Mouse (Mus musculus): ENCODE measurements around the gene Antxrl.
A peak's percentile ranks its signal among the peaks of the same experiment; 100 is the strongest.

Antxrl gene

GRCm38 (mm10) chr14:34104892-34105291 is 52.4 kb downstream of the Antxrl start:
- DNase-seq = peak; percentile 54

GRCm38 (mm10) chr14:34106389-34107062 is 54.0 kb downstream of the Antxrl start:
- DNase-seq = peak; percentile 39

GRCm38 (mm10) chr14:34107594-34107993 is 55.1 kb downstream of the Antxrl start:
- DNase-seq = no peak

GRCm38 (mm10) chr14:34114311-34114710 is 61.8 kb downstream of the Antxrl start:
- no peak for DNase-seq

GRCm38 (mm10) chr14:34119046-34119723 is 66.7 kb downstream of the Antxrl start:
- DNase-seq = no peak

- no peak for DNase-seq
Observed at GRCm38 (mm10) chr14:34120016-34120910, 67.8 kb downstream of the Antxrl start.

GRCm38 (mm10) chr14:34120923-34121351 is 68.4 kb downstream of the Antxrl start:
- DNase-seq = no peak

GRCm38 (mm10) chr14:34121691-34122090 is 69.2 kb downstream of the Antxrl start:
- DNase-seq = no peak
